Mouse (Mus musculus) gastrocnemius, adult 2 months (tissue): Measurements from ENCODE around the gene Slk. TPM values are rescaled to one million over a fixed set of nuclear protein-coding genes. Genes with fewer than 3 reads are reported as not detected.

Experiments
- DNase-seq: peaks from one replicate; pipeline ENCODE4 v3.0.0; 2022
- H3K27ac ChIP-seq: fragments of 200-600 bp; 2 replicates; pipeline ENCODE4 v1.8.1; 2022; ENCODE audit warnings: mild to moderate bottlenecking
- H3K4me3 ChIP-seq: fragments of 200-600 bp; 2 replicates; pipeline ENCODE4 v1.8.1; 2022; ENCODE audit warnings: mild to moderate bottlenecking, moderate library complexity
- CTCF ChIP-seq: fragments of 200-600 bp; IDR thresholded peaks from 2 replicates; pipeline ENCODE4 v1.8.1; 2022; ENCODE audit warnings: antibody characterized with exemption, mild to moderate bottlenecking, moderate library complexity
- intact Hi-C: fragments of 180-260 bp; cut with DNase I; formaldehyde crosslinking; loops from one replicate; pipeline ENCODE4 v1.15.1; 2025
- total RNA-seq, 2 experiments: library from RNA; stranded (reverse); gene quantifications; 2 replicates each; pipeline ENCODE4 v1.2.3; 2021

The Slk gene
- total RNA-seq, 2 experiments from 2014 or later = 36.1 to 37.7 TPM

- DNase-seq = peak; percentile 62
- H3K27ac ChIP-seq = peak overlapping the region; percentile 92
- peak overlapping the region; percentile 88 for H3K4me3 ChIP-seq
- TF ChIP-seq CTCF = no peak
- intact Hi-C loops = loop anchor here (2.0 kb wide), 2 partner anchors 43 to 151 kb away; partner anchors contain the start of genes Sfr1 and Stn1
Measured at GRCm38 (mm10) chr19:47579788-47580631, 532 bp downstream of the Slk start.

GRCm38 (mm10) chr19:47585772-47586171 is 6.3 kb downstream of the Slk start:
- intact Hi-C loops = no loop called here
- TF ChIP-seq CTCF = no peak
- Histone ChIP-seq H3K4me3 (no peak overlapping the region; the same call in 1 of the 2 replicates), H3K27ac (peak overlapping the region; percentile 46; the same call in 1 of the 2 replicates)
- DNase-seq = no peak

GRCm38 (mm10) chr19:47587009-47587408 is 7.5 kb downstream of the Slk start:
- no peak overlapping the region for H3K27ac ChIP-seq
- no peak for TF ChIP-seq CTCF
- H3K4me3 ChIP-seq = no peak overlapping the region
- intact Hi-C loops = no loop called here
- no peak for DNase-seq

GRCm38 (mm10) chr19:47608513-47608912 is 29.0 kb downstream of the Slk start:
- Histone ChIP-seq H3K27ac (no peak overlapping the region), H3K4me3 (no peak overlapping the region)
- intact Hi-C loops = no loop called here
- no peak for TF ChIP-seq CTCF
- no peak for DNase-seq

GRCm38 (mm10) chr19:47613442-47613841 is 34.0 kb downstream of the Slk start:
- no peak overlapping the region for H3K4me3 ChIP-seq
- H3K27ac ChIP-seq = no peak overlapping the region
- DNase-seq = no peak
- intact Hi-C loops = no loop called here
- TF ChIP-seq CTCF = peak; percentile 10; the same call in 1 of the 2 replicates

GRCm38 (mm10) chr19:47621478-47621877 is 42.0 kb downstream of the Slk start:
- DNase-seq = no peak
- intact Hi-C loops = no loop called here
- TF ChIP-seq CTCF = no peak
- Histone ChIP-seq H3K27ac (no peak overlapping the region), H3K4me3 (no peak overlapping the region)

GRCm38 (mm10) chr19:47624940-47625711 is 45.6 kb downstream of the Slk start:
- H3K27ac ChIP-seq = no peak overlapping the region
- intact Hi-C loops = no loop called here
- TF ChIP-seq CTCF = no peak
- H3K4me3 ChIP-seq = no peak overlapping the region
- DNase-seq = no peak

- Histone ChIP-seq H3K27ac (no peak overlapping the region), H3K4me3 (no peak overlapping the region)
- DNase-seq = no peak
- intact Hi-C loops = no loop called here
- TF ChIP-seq CTCF = no peak
Measured at GRCm38 (mm10) chr19:47627450-47627849, 48.0 kb downstream of the Slk start.

- intact Hi-C loops = no loop called here
- H3K4me3 ChIP-seq = no peak overlapping the region
- no peak for DNase-seq
- TF ChIP-seq CTCF = no peak
- no peak overlapping the region for H3K27ac ChIP-seq
Measured at GRCm38 (mm10) chr19:47629068-47629467, 49.6 kb downstream of the Slk start.

- TF ChIP-seq CTCF = no peak
- intact Hi-C loops = no loop called here
- DNase-seq = no peak
- Histone ChIP-seq H3K4me3 (no peak overlapping the region), H3K27ac (no peak overlapping the region)
Measured at GRCm38 (mm10) chr19:47630381-47630780, 50.9 kb downstream of the Slk start.

- DNase-seq = no peak
- Histone ChIP-seq H3K4me3 (no peak overlapping the region), H3K27ac (no peak overlapping the region)
- intact Hi-C loops = no loop called here
- TF ChIP-seq CTCF = no peak
Measured at GRCm38 (mm10) chr19:47631799-47632198, 52.3 kb downstream of the Slk start.

GRCm38 (mm10) chr19:47635380-47635779 is 55.9 kb downstream of the Slk start:
- intact Hi-C loops = no loop called here
- H3K27ac ChIP-seq = no peak overlapping the region
- no peak for DNase-seq
- H3K4me3 ChIP-seq = no peak overlapping the region
- TF ChIP-seq CTCF = no peak

GRCm38 (mm10) chr19:47643910-47644309 is 64.4 kb downstream of the Slk start:
- intact Hi-C loops = no loop called here
- TF ChIP-seq CTCF = no peak
- no peak for DNase-seq
- Histone ChIP-seq H3K4me3 (no peak overlapping the region), H3K27ac (peak overlapping the region; percentile 24; the same call in 1 of the 2 replicates)
